Mouse (Mus musculus): ENCODE measurements around the gene Mapk11.

- TF ChIP-seq CTCF (IDR thresholded peaks at IDR 0.05; ENCODE audit: low read depth), result no peak
- TF ChIP-seq EP300 (IDR thresholded peaks at IDR 0.05; ENCODE audit: low read depth), result no peak
Measured at GRCm38 (mm10) chr15:89140048-89140658, 9.3 kb downstream of the Mapk11 start.
